Mouse (Mus musculus) midbrain, embryonic 10.5 days (tissue): ENCODE measurements at regions not wholly inside any gene's neighbourhood (a gene's known extent, or its start where the extent isn't known, plus 50 kb on each side); places are given as distances from the start of the nearest gene placed in this dataset.

Source experiments
- DNase-seq: peaks from one replicate; pipeline ENCODE4 v3.0.0-alpha.2; 2017; ENCODE audit warnings: low spot score
- H3K27ac ChIP-seq: fragments of 300-500 bp; sonication (generic); replicated peaks from 2 replicates; pipeline ENCODE4 v1.5.1; 2016; ENCODE audit warnings: mild to moderate bottlenecking
- H3K27me3 ChIP-seq: fragments of 300-500 bp; sonication (generic); 2 replicates; pipeline ENCODE4 v1.6.1; 2016; ENCODE audit warnings: low read depth, mild to moderate bottlenecking; ENCODE audit not compliant: poor library complexity, severe bottlenecking
- H3K36me3 ChIP-seq: fragments of 300-500 bp; sonication (generic); 2 replicates; pipeline ENCODE4 v1.6.1; 2016; ENCODE audit warnings: mild to moderate bottlenecking, moderate library complexity
- H3K4me1 ChIP-seq: fragments of 300-500 bp; sonication (generic); 2 replicates; pipeline ENCODE4 v1.6.1; 2016
- H3K4me3 ChIP-seq: fragments of 300-500 bp; sonication (generic); 2 replicates; pipeline ENCODE4 v1.5.1; 2016; ENCODE audit warnings: mild to moderate bottlenecking, moderate library complexity
- H3K9me3 ChIP-seq: fragments of 300-500 bp; sonication (generic); replicated peaks from 2 replicates; pipeline ENCODE4 v1.6.1; 2016; ENCODE audit warnings: mild to moderate bottlenecking
- WGBS: fragments of 180-500 bp; shearing (Covaris S2); methylation state at CpG from one replicate; pipeline ENCODE4 v1.1.7; 2016; 5-methylcytosine and 5-hydroxymethylcytosine counted together

GRCm38 (mm10) chr9:116313932-116314790, 139.0 kb upstream of the Tgfbr2 start:
- no peaks in the 10 kb centered on the region for H3K9me3 ChIP-seq
- no peaks in the 10 kb centered on the region for H3K27me3 ChIP-seq
- no peaks in the 10 kb centered on the region for H3K4me1 ChIP-seq
- no peak overlapping the region for H3K4me3 ChIP-seq
- 89% methylated on average over 14 of the region's 14 CpGs for WGBS
- H3K27ac ChIP-seq: no peak overlapping the region
- no peak for DNase-seq
- H3K36me3 ChIP-seq: no peaks in the 10 kb centered on the region

GRCm38 (mm10) chr9:116311364-116311763, 136.2 kb upstream of the Tgfbr2 start:
- no peak overlapping the region for H3K27ac ChIP-seq
- no peaks in the 10 kb centered on the region for H3K36me3 ChIP-seq
- H3K27me3 ChIP-seq: no peaks in the 10 kb centered on the region
- no peak for DNase-seq
- H3K9me3 ChIP-seq: no peaks in the 10 kb centered on the region
- 83% methylated on average over 3 of the region's 3 CpGs for WGBS
- no peak overlapping the region for H3K4me3 ChIP-seq
- no peaks in the 10 kb centered on the region for H3K4me1 ChIP-seq

GRCm38 (mm10) chr9:116301602-116302001, 126.4 kb upstream of the Tgfbr2 start:
- Histone ChIP-seq H3K36me3 (no peaks in the 10 kb centered on the region), H3K27me3 (no peaks in the 10 kb centered on the region), H3K27ac (no peak overlapping the region), H3K9me3 (no peaks in the 10 kb centered on the region), H3K4me3 (no peak overlapping the region), H3K4me1 (no peaks in the 10 kb centered on the region)
- DNase-seq: no peak
- 85% methylated on average over 2 of the region's 2 CpGs for WGBS

GRCm38 (mm10) chr9:116298791-116299190, 123.6 kb upstream of the Tgfbr2 start:
- H3K27me3 ChIP-seq: no peaks in the 10 kb centered on the region
- H3K9me3 ChIP-seq: no peaks in the 10 kb centered on the region
- no peaks in the 10 kb centered on the region for H3K4me1 ChIP-seq
- DNase-seq: no peak
- WGBS: 64% methylated on average over 4 of the region's 4 CpGs
- no peaks in the 10 kb centered on the region for H3K36me3 ChIP-seq
- H3K27ac ChIP-seq: no peak overlapping the region
- no peak overlapping the region for H3K4me3 ChIP-seq

- H3K36me3 ChIP-seq: no peaks in the 10 kb centered on the region
- H3K4me1 ChIP-seq: no peaks in the 10 kb centered on the region
- H3K9me3 ChIP-seq: no peaks in the 10 kb centered on the region
- no peak overlapping the region for H3K4me3 ChIP-seq
- DNase-seq: no peak
- H3K27ac ChIP-seq: no peak overlapping the region
- 94% methylated on average over 7 of the region's 7 CpGs for WGBS
- no peaks in the 10 kb centered on the region for H3K27me3 ChIP-seq
Measured at GRCm38 (mm10) chr9:116296349-116296748, 121.2 kb upstream of the Tgfbr2 start.

GRCm38 (mm10) chr9:116294073-116294472, 118.9 kb upstream of the Tgfbr2 start:
- 83% methylated on average over 3 of the region's 3 CpGs for WGBS
- H3K27me3 ChIP-seq: no peaks in the 10 kb centered on the region
- H3K4me3 ChIP-seq: no peak overlapping the region
- H3K27ac ChIP-seq: no peak overlapping the region
- no peaks in the 10 kb centered on the region for H3K36me3 ChIP-seq
- DNase-seq: no peak
- H3K9me3 ChIP-seq: no peaks in the 10 kb centered on the region
- H3K4me1 ChIP-seq: no peaks in the 10 kb centered on the region

GRCm38 (mm10) chr9:116293110-116293509, 118.0 kb upstream of the Tgfbr2 start:
- H3K4me3 ChIP-seq: no peak overlapping the region
- no peaks in the 10 kb centered on the region for H3K36me3 ChIP-seq
- no peaks in the 10 kb centered on the region for H3K27me3 ChIP-seq
- WGBS: 81% methylated on average over 6 of the region's 6 CpGs
- no peak for DNase-seq
- no peaks in the 10 kb centered on the region for H3K4me1 ChIP-seq
- H3K27ac ChIP-seq: no peak overlapping the region
- H3K9me3 ChIP-seq: no peaks in the 10 kb centered on the region

GRCm38 (mm10) chr9:116291624-116292023, 116.5 kb upstream of the Tgfbr2 start:
- Histone ChIP-seq H3K9me3 (no peaks in the 10 kb centered on the region), H3K27ac (no peak overlapping the region), H3K4me3 (no peak overlapping the region), H3K36me3 (no peaks in the 10 kb centered on the region), H3K27me3 (no peaks in the 10 kb centered on the region), H3K4me1 (no peaks in the 10 kb centered on the region)
- DNase-seq: no peak
- 91% methylated on average over 3 of the region's 3 CpGs for WGBS

- H3K27me3 ChIP-seq: no peaks in the 10 kb centered on the region
- H3K4me1 ChIP-seq: no peaks in the 10 kb centered on the region
- WGBS: 88% methylated on average over 1 of the region's 1 CpGs
- H3K27ac ChIP-seq: no peak overlapping the region
- no peaks in the 10 kb centered on the region for H3K9me3 ChIP-seq
- no peak overlapping the region for H3K4me3 ChIP-seq
- DNase-seq: no peak
- no peaks in the 10 kb centered on the region for H3K36me3 ChIP-seq
Measured at GRCm38 (mm10) chr9:116290896-116291295, 115.7 kb upstream of the Tgfbr2 start.

GRCm38 (mm10) chr9:116285691-116286431, 110.7 kb upstream of the Tgfbr2 start:
- no peak for DNase-seq
- H3K9me3 ChIP-seq: no peaks in the 10 kb centered on the region

GRCm38 (mm10) chr9:116283790-116284526, 108.8 kb upstream of the Tgfbr2 start:
- Histone ChIP-seq H3K36me3 (no peaks in the 10 kb centered on the region), H3K4me1 (no peaks in the 10 kb centered on the region), H3K9me3 (no peaks in the 10 kb centered on the region), H3K4me3 (no peak overlapping the region), H3K27me3 (no peaks in the 10 kb centered on the region), H3K27ac (no peak overlapping the region)
- no peak for DNase-seq
- 91% methylated on average over 1 of the region's 1 CpGs for WGBS

More at GRCm38 (mm10) chr9:116285691-116286431, 110.7 kb upstream of the Tgfbr2 start:
- Histone ChIP-seq H3K4me3 (no peak overlapping the region), H3K27me3 (no peaks in the 10 kb centered on the region), H3K36me3 (no peaks in the 10 kb centered on the region), H3K4me1 (no peaks in the 10 kb centered on the region), H3K27ac (no peak overlapping the region)
- 83% methylated on average over 11 of the region's 11 CpGs for WGBS

- DNase-seq: no peak
- Histone ChIP-seq H3K27ac (no peak overlapping the region), H3K9me3 (no peaks in the 10 kb centered on the region), H3K27me3 (no peaks in the 10 kb centered on the region), H3K4me1 (no peaks in the 10 kb centered on the region), H3K4me3 (no peak overlapping the region), H3K36me3 (no peaks in the 10 kb centered on the region)
Measured at GRCm38 (mm10) chr9:116281654-116282053, 106.5 kb upstream of the Tgfbr2 start.
